Mouse (Mus musculus): ENCODE measurements around the gene Ccdc185. TPM values are rescaled to one million over a fixed set of nuclear protein-coding genes. Genes with fewer than 3 reads are reported as not detected.

Ccdc185 gene
- polyA plus RNA-seq, 1 experiment from 2014 or later, result not detected

- Histone ChIP-seq H3K36me3 (ENCODE audit: control insufficient read depth, insufficient read depth, low read length) (no peaks in the 10 kb centered on the region), H3K4me2 (ENCODE audit: low read length) (no peak overlapping the region), H3K9ac (replicated peaks; ENCODE audit: low read length) (no peak overlapping the region), H3K4me3 (replicated peaks; ENCODE audit: low read depth, low read length) (no peak overlapping the region), H3K27ac (replicated peaks; ENCODE audit: low read depth, low read length) (no peak overlapping the region), H3K27me3 (ENCODE audit: control insufficient read depth, insufficient read depth, low read length) (no peaks in the 10 kb centered on the region), H3K4me1 (ENCODE audit: control insufficient read depth, insufficient read depth, low read length) (no peaks in the 10 kb centered on the region), H3K9me3 (ENCODE audit: control insufficient read depth, low read length) (no peaks in the 10 kb centered on the region)
- no peak for DNase-seq
- 86% methylated on average over 7 of the region's 7 CpGs for WGBS
- no peak for ATAC-seq (ENCODE audit: low FRiP score, low TSS enrichment)
Measured at GRCm38 (mm10) chr1:182783774-182784173, 34.8 kb upstream of the Ccdc185 start.

GRCm38 (mm10) chr1:182779024-182779520 is 30.1 kb upstream of the Ccdc185 start:
- Histone ChIP-seq H3K4me2 (ENCODE audit: low read length) (no peak overlapping the region), H3K4me1 (ENCODE audit: control insufficient read depth, insufficient read depth, low read length) (0 out of 2 replicates have a peak, but pooled peaks cover 4% of the 10 kb centered on the region), H3K4me3 (replicated peaks; ENCODE audit: low read depth, low read length) (no peak overlapping the region), H3K9ac (replicated peaks; ENCODE audit: low read length) (no peak overlapping the region), H3K27ac (replicated peaks; ENCODE audit: low read depth, low read length) (no peak overlapping the region), H3K36me3 (ENCODE audit: control insufficient read depth, insufficient read depth, low read length) (no peaks in the 10 kb centered on the region), H3K9me3 (ENCODE audit: control insufficient read depth, low read length) (no peaks in the 10 kb centered on the region), H3K27me3 (ENCODE audit: control insufficient read depth, insufficient read depth, low read length) (no peaks in the 10 kb centered on the region)
- DNase-seq (no peak), ATAC-seq (ENCODE audit: low FRiP score, low TSS enrichment) (no peak)
- WGBS, result 93% methylated on average over 6 of the region's 6 CpGs

- no peaks in the 10 kb centered on the region for H3K9me3 ChIP-seq (ENCODE audit: control insufficient read depth, low read length)
- 88% methylated on average over 13 of the region's 13 CpGs for WGBS
- ATAC-seq (ENCODE audit: low FRiP score, low TSS enrichment) (no peak), DNase-seq (no peak)
- H3K27me3 ChIP-seq (ENCODE audit: control insufficient read depth, insufficient read depth, low read length), result no peaks in the 10 kb centered on the region
- H3K4me2 ChIP-seq (ENCODE audit: low read length), result no peak overlapping the region
- H3K4me3 ChIP-seq (replicated peaks; ENCODE audit: low read depth, low read length), result no peak overlapping the region
- H3K9ac ChIP-seq (replicated peaks; ENCODE audit: low read length), result no peak overlapping the region
- H3K27ac ChIP-seq (replicated peaks; ENCODE audit: low read depth, low read length), result no peak overlapping the region
- H3K36me3 ChIP-seq (ENCODE audit: control insufficient read depth, insufficient read depth, low read length), result no peaks in the 10 kb centered on the region
- 0 out of 2 replicates have a peak, but pooled peaks cover 4% of the 10 kb centered on the region for H3K4me1 ChIP-seq (ENCODE audit: control insufficient read depth, insufficient read depth, low read length)
Measured at GRCm38 (mm10) chr1:182778225-182778624, 29.2 kb upstream of the Ccdc185 start.

- WGBS, result 63% methylated on average over 10 of the region's 10 CpGs
- H3K36me3 ChIP-seq (ENCODE audit: control insufficient read depth, insufficient read depth, low read length), result no peaks in the 10 kb centered on the region
- no peak overlapping the region for H3K4me3 ChIP-seq (replicated peaks; ENCODE audit: low read depth, low read length)
- ATAC-seq (ENCODE audit: low FRiP score, low TSS enrichment) (no peak), DNase-seq (no peak)
- no peaks in the 10 kb centered on the region for H3K9me3 ChIP-seq (ENCODE audit: control insufficient read depth, low read length)
- no peaks in the 10 kb centered on the region for H3K27me3 ChIP-seq (ENCODE audit: control insufficient read depth, insufficient read depth, low read length)
- no peak overlapping the region for H3K4me2 ChIP-seq (ENCODE audit: low read length)
- H3K27ac ChIP-seq (replicated peaks; ENCODE audit: low read depth, low read length), result no peak overlapping the region
- H3K4me1 ChIP-seq (ENCODE audit: control insufficient read depth, insufficient read depth, low read length), result 0 out of 2 replicates have a peak, but pooled peaks cover 4% of the 10 kb centered on the region
- H3K9ac ChIP-seq (replicated peaks; ENCODE audit: low read length), result no peak overlapping the region; the same call in 1 of the 2 replicates
Measured at GRCm38 (mm10) chr1:182776749-182777410, 27.9 kb upstream of the Ccdc185 start.

- no peak overlapping the region for H3K4me3 ChIP-seq (replicated peaks; ENCODE audit: low read depth, low read length)
- H3K4me2 ChIP-seq (ENCODE audit: low read length), result no peak overlapping the region
- 0 out of 2 replicates have a peak, but pooled peaks cover 4% of the 10 kb centered on the region for H3K4me1 ChIP-seq (ENCODE audit: control insufficient read depth, insufficient read depth, low read length)
- no peaks in the 10 kb centered on the region for H3K27me3 ChIP-seq (ENCODE audit: control insufficient read depth, insufficient read depth, low read length)
- ATAC-seq (ENCODE audit: low FRiP score, low TSS enrichment) (no peak), DNase-seq (no peak)
- H3K9ac ChIP-seq (replicated peaks; ENCODE audit: low read length), result no peak overlapping the region
- H3K27ac ChIP-seq (replicated peaks; ENCODE audit: low read depth, low read length), result no peak overlapping the region
- H3K36me3 ChIP-seq (ENCODE audit: control insufficient read depth, insufficient read depth, low read length), result no peaks in the 10 kb centered on the region
- H3K9me3 ChIP-seq (ENCODE audit: control insufficient read depth, low read length), result no peaks in the 10 kb centered on the region
- WGBS, result 90% methylated on average over 7 of the region's 7 CpGs
Measured at GRCm38 (mm10) chr1:182775576-182775975, 26.6 kb upstream of the Ccdc185 start.

- peak; percentile 76 for ATAC-seq (ENCODE audit: low FRiP score, low TSS enrichment)
- peak; percentile 74 for DNase-seq
- Histone ChIP-seq H3K9ac (replicated peaks; ENCODE audit: low read length) (peak overlapping the region; percentile 71), H3K27ac (replicated peaks; ENCODE audit: low read depth, low read length) (peak overlapping the region; percentile 90), H3K9me3 (ENCODE audit: control insufficient read depth, low read length) (no peaks in the 10 kb centered on the region), H3K4me1 (ENCODE audit: control insufficient read depth, insufficient read depth, low read length) (peaks cover 20% of the 10 kb centered on the region; the same call in 1 of the 2 replicates), H3K4me2 (ENCODE audit: low read length) (peak overlapping the region; percentile 75), H3K27me3 (ENCODE audit: control insufficient read depth, insufficient read depth, low read length) (no peaks in the 10 kb centered on the region), H3K36me3 (ENCODE audit: control insufficient read depth, insufficient read depth, low read length) (no peaks in the 10 kb centered on the region), H3K4me3 (replicated peaks; ENCODE audit: low read depth, low read length) (peak overlapping the region; percentile 52)
- WGBS, result under 1% methylated on average over 27 of the region's 27 CpGs
Measured at GRCm38 (mm10) chr1:182764541-182765281, 15.7 kb upstream of the Ccdc185 start.

- WGBS, result under 1% methylated on average over 68 of the region's 95 CpGs
Measured at GRCm38 (mm10) chr1:182763716-182764461, 14.9 kb upstream of the Ccdc185 start, which contains the start of gene Susd4. Gene Susd4, plus strand, starts transcription at chr1:182763860.

GRCm38 (mm10) chr1:182763191-182763715 is 14.3 kb upstream of the Ccdc185 start:
- H3K27ac ChIP-seq (replicated peaks; ENCODE audit: low read depth, low read length), result peak overlapping the region; percentile 90
- WGBS, result 6% methylated on average over 17 of the region's 17 CpGs
- ATAC-seq (ENCODE audit: low FRiP score, low TSS enrichment) (no peak), DNase-seq (peak; percentile 50)
- H3K36me3 ChIP-seq (ENCODE audit: control insufficient read depth, insufficient read depth, low read length), result no peaks in the 10 kb centered on the region
- H3K9ac ChIP-seq (replicated peaks; ENCODE audit: low read length), result peak overlapping the region; percentile 71
- no peaks in the 10 kb centered on the region for H3K9me3 ChIP-seq (ENCODE audit: control insufficient read depth, low read length)
- H3K27me3 ChIP-seq (ENCODE audit: control insufficient read depth, insufficient read depth, low read length), result no peaks in the 10 kb centered on the region
- peak overlapping the region; percentile 52 for H3K4me3 ChIP-seq (replicated peaks; ENCODE audit: low read depth, low read length)
- H3K4me1 ChIP-seq (ENCODE audit: control insufficient read depth, insufficient read depth, low read length), result peaks cover 20% of the 10 kb centered on the region; the same call in 1 of the 2 replicates
- peak overlapping the region; percentile 75 for H3K4me2 ChIP-seq (ENCODE audit: low read length)

More at GRCm38 (mm10) chr1:182763716-182764461, 14.9 kb upstream of the Ccdc185 start, which contains the start of gene Susd4:
- peak within 1 kb of the TSS; percentile 90 for H3K27ac ChIP-seq (replicated peaks; ENCODE audit: low read depth, low read length)
- no peaks in the 10 kb centered on the region for H3K9me3 ChIP-seq (ENCODE audit: control insufficient read depth, low read length)
- peak; percentile 96 for DNase-seq
- H3K9ac ChIP-seq (replicated peaks; ENCODE audit: low read length), result peak within 1 kb of the TSS; percentile 71
- peak within 1 kb of the TSS; percentile 75 for H3K4me2 ChIP-seq (ENCODE audit: low read length)
- ATAC-seq (ENCODE audit: low FRiP score, low TSS enrichment), result peak; percentile 93
- peaks cover 20% of the 10 kb centered on the region; the same call in 1 of the 2 replicates for H3K4me1 ChIP-seq (ENCODE audit: control insufficient read depth, insufficient read depth, low read length)
- H3K4me3 ChIP-seq (replicated peaks; ENCODE audit: low read depth, low read length), result peak within 1 kb of the TSS; percentile 52
- no peaks in the 10 kb centered on the region for H3K36me3 ChIP-seq (ENCODE audit: control insufficient read depth, insufficient read depth, low read length)
- no peaks in the 10 kb centered on the region for H3K27me3 ChIP-seq (ENCODE audit: control insufficient read depth, insufficient read depth, low read length)
